Mouse (Mus musculus) frontal cortex, postnatal 10 days (tissue): ENCODE measurements around the gene Ikzf3.

Experiments used
- DNase-seq, 2 experiments: peaks; one replicate each; pipeline ENCODE4 v3.0.0; 2022; ENCODE audit warnings: low spot score in 2 of 2, mixed read lengths in 1 of 2

Gene Ikzf3

DNA sequence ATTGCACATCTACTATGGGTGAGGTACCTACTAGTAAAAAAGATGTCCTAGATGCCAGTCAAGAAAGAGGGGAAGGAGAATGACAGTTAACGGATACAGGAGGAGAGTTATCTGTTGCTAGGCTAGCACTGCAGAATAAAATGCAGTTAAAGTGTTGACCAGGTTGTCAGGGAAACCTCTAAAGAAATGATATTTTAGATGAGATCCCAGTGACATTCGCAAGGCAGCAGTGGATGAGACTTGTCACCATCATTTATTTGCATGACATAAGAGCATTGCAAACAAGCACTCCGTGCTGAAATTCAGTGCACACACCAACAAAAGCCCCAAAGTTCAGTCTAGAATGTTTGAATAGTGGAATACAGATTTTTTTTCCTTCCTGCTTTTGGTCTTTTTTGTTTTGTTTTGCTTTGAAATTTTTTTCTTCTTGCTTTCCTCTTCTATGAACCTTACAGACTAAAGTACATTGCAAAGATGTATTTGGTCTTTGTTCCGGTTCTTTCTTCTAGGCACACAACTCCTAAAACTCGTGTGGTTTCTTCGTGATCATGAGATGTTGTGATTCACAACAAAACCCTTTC, 32.4 kb downstream of the Ikzf3 start:
- DNase-seq, result no peak

DNA sequence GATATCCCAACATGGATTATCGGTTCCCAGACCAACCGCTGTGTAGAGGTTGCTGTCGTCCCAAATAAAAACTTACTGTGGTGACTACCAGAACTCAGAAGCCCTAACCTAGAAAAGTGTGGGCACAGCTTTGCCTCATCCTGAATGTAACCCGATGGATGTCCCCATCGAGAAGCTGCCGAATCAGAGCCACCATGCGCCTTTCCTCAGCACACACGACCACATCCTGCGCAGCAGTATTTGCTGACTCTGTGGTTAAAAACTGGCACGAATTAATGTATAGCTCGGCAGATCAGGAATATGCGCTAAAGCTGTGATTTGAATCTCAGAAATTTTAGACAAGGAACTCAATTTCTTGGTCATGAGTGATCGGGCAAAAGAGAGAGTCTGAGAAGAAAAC, 33.0 kb downstream of the Ikzf3 start:
- no peak for DNase-seq

DNA sequence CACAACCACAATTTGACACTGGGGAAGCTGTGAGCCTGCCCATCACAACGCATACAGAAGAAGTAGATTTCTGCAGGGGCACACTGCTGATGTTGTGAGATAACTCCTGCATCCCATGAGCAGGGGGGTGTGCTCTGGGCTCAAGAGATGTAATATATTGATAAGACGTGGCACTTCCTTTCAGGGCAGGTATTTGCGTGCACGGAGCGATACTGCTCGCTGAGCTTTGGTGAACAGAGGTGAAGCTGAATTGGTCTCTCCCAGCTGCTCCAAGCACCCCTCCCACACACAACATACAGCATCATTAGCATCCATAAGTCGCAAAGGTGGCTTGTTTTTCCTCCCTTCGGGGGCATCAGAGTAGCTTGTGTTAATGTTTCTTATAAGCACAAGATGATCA, 35.7 kb downstream of the Ikzf3 start:
- DNase-seq, result no peak

DNA sequence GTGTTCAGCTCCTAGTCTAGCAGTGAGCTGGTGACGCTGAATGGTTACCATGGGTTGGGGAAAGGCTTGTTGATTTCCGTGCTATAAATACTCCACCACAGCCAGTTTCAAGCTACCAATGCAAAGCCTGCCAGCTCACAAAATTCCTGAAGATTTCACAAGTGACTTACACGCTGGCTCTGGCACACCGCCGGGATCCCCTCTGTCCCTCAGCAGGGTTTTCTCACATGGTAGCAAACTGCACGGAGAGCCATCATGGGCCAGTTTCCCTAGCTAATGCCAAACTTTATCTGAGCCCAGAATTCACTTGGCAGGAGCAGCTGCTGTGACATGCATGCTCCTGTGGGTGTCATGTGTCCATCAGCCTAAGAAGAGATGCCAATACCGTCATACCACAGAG, 36.4 kb downstream of the Ikzf3 start:
- DNase-seq, result peak; percentile 17 to 37

DNA sequence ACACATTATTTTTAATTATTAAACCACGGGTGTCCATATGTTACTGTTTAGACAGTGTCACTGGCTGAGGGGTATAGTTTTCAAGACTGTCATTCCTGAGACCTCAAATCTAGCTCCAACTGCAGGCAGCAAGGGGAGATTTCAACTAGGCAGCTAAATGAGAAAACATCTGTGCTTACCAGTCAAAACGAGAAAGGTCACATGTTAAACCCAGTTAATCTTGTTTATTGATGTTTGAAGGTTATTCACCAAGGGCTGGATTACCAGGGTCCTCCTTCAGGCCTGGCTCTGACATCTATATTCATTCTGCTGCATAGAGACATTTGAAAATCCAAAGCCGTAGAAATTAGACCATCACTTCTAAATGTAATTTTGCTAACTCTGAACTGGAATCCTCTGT, 40.9 kb downstream of the Ikzf3 start:
- DNase-seq, result no peak

GRCm38 (mm10) chr11:98497388-98498288, 48.2 kb downstream of the Ikzf3 start:
- no peak for DNase-seq

GRCm38 (mm10) chr11:98495176-98495719, 50.6 kb downstream of the Ikzf3 start:
- no peak for DNase-seq

DNA sequence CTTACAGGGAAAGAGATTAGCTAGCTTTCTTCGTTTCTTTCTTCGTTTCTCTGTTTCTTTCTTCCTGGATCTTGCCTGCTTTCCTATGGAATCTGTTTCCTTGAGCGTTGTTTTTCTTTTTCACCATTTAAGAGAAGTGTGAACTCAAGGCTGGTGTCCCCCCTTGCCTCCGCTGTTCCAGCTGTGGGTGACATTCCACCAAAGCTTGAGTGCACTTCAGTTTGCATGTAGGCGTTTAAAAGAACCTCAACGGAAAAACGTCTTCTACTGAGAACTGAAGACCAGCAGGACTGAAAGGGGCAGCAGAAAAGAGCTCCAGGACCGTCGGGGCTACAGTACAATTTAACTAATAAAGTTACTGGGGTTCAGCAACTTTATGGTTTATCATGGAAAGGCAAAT, 52.4 kb downstream of the Ikzf3 start:
- no peak for DNase-seq

- no peak for DNase-seq
Observed at GRCm38 (mm10) chr11:98492959-98493358, 52.9 kb downstream of the Ikzf3 start.

- DNase-seq, result no peak
Observed at GRCm38 (mm10) chr11:98491571-98491970, 54.3 kb downstream of the Ikzf3 start.

DNA sequence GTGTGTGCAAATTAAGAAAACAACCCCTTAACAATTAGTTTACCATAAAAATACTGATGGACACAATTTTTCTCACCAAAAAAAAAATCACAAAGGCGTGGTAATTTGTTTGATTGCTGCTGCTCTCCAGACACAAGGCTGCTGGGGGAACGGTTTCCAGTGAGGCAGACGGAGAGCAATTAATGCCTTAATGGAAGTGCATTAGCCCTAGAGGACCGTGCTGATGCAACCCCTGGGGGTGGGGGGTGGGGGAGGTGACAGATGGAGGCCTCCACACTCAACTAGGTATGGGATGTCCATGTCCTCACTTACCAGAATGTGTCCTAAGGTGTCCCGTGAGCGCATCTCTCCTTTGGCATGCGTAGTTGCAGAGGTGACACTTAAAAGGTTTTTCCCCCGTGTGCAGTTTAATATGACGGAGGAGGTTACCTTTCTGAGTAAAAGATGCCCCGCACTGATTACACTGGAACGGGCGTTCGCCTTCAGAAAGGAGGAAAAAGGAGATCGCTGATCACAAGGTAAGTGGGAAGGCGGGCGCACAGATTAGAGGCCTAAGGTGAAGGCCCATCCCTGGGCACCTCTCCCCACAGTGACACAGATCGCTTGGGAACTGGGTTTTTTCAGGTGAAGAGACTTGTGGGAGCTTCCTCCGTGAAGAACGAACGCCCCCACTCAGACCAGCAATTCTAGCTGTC, 57.1 kb downstream of the Ikzf3 start:
- DNase-seq, result no peak

- no peak for DNase-seq
Observed at GRCm38 (mm10) chr11:98487526-98488040, 58.2 kb downstream of the Ikzf3 start.

GRCm38 (mm10) chr11:98485749-98486148, 60.1 kb downstream of the Ikzf3 start:
- no peak for DNase-seq

GRCm38 (mm10) chr11:98482067-98482466, 63.8 kb downstream of the Ikzf3 start:
- DNase-seq, result no peak

- DNase-seq, result no peak
Observed at GRCm38 (mm10) chr11:98481231-98481630, 64.6 kb downstream of the Ikzf3 start.

- no peak for DNase-seq
Observed at GRCm38 (mm10) chr11:98479940-98480497, 65.8 kb downstream of the Ikzf3 start.

- no peak for DNase-seq
Observed at GRCm38 (mm10) chr11:98479026-98479939, 66.5 kb downstream of the Ikzf3 start.

- no peak for DNase-seq
Observed at GRCm38 (mm10) chr11:98477011-98477701, 68.7 kb downstream of the Ikzf3 start.

GRCm38 (mm10) chr11:98476434-98476807, 69.4 kb downstream of the Ikzf3 start:
- DNase-seq, result no peak
